Mouse (Mus musculus) embryo, embryonic 9.5 days (tissue): Measurements from ENCODE around the gene Dhrs13.

ENCODE experiments used
- DNase-seq: peaks from one replicate; pipeline ENCODE4 v3.0.0-alpha.2; 2017; ENCODE audit errors: extremely low spot score

Dhrs13 gene

DNA sequence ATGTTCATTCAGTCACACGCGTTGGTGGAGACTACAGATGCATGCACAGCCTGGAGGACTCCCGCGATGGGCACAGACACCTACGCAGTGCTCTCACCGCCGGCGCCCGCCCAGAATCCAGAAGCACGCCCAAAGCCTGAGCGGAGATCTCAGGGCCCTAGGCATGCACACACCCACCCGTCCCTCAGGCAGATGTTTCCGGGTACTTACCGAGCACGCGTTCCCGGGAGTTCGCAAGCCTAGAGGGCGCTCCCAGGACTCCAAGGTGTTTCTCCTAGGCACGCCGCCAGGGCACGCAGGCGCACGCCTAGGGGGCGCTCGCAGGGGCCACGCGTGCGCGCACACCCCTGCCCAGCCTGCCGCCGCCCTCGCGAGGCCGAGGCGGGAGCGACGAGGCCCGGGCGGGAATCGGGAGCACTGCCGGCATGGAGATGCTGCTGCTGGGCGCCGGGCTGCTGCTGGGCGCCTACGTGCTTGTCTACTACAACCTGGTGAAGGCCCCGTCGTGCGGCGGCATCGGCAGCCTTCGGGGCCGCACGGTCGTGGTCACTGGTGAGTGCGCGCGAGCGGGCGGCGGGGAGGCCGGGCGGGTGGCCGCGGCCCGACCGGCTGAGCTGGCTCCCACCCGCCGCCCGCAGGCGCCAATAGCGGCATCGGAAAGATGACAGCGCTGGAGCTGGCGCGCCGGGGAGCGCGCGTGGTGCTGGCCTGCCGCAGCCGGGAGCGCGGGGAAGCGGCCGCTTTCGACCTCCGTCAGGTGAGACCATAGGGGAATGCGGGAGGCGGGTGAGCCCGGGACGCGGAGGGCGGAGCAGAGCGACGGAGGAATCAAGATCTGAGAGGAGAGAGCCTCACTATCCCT, at the start of gene Dhrs13:
TSS of gene Dhrs13 (plus strand) at position 334 of the 862 bp plus-strand sequence.
- DNase-seq, result peak; percentile 93

DNA sequence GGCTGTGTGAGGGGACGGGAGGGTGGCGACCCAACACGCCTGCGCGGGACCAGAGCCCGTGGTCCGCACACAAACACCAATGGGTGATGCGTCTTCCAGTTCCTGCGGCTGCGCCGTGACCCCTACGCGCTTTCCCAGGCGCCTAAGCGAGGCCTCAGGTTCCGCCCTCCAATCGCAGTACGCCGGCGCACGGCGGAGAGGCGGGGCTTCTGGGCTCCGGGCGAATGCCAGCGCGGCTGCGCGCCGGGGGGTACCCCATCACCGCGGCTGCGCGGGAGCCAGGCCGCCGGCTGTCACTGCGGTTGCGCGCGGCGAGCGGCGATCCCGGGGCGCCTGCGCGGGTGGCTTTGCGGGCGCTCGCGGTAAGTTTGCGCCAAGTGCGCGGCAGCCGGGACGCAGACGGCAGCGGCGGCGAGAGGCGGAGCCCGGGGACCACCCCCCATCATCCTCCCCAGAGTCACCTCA, 49.6 kb upstream of the Dhrs13 start, which contains the start of gene Phf12:
TSS of gene Phf12 (plus strand) at position 314 of the 465 bp plus-strand sequence.
- peak; percentile 98 for DNase-seq

DNA sequence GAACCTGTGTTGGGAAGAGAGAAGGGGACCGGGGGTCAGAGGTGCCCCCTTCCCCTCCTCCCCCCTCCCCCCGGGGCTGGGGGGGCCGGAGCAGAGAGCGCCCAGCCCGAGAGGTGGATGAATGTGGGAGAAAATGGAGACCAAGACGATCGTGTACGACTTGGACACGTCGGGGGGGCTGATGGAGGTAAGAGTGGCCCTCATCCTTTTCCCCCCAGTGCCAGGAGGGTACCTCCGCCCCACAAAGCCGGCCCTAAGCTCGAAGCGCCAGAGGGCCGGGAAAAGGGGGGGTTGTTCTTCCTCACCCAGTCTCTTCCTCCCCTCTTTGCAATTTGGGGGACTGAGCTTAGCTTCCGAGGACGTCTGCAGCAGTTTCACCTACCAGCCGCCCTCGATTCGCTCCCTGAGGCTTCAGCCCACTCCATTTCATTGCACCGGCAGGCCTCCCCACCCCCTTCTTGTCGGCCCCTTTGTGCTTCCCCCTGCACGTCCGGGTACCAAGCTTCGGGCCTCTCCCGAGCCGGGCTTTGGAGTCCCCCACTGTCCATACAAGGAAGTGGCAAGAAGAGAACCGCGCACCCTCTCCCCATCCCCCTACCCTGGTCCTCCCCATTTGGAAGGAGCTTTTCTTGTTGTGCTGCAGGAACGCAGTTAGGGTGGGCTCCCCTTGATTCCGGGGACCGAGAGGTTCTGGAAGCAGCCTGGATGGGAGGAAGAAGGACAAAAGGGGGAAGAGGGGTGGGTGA, 48.7 kb upstream of the Dhrs13 start:
- peak; percentile 70 for DNase-seq

DNA sequence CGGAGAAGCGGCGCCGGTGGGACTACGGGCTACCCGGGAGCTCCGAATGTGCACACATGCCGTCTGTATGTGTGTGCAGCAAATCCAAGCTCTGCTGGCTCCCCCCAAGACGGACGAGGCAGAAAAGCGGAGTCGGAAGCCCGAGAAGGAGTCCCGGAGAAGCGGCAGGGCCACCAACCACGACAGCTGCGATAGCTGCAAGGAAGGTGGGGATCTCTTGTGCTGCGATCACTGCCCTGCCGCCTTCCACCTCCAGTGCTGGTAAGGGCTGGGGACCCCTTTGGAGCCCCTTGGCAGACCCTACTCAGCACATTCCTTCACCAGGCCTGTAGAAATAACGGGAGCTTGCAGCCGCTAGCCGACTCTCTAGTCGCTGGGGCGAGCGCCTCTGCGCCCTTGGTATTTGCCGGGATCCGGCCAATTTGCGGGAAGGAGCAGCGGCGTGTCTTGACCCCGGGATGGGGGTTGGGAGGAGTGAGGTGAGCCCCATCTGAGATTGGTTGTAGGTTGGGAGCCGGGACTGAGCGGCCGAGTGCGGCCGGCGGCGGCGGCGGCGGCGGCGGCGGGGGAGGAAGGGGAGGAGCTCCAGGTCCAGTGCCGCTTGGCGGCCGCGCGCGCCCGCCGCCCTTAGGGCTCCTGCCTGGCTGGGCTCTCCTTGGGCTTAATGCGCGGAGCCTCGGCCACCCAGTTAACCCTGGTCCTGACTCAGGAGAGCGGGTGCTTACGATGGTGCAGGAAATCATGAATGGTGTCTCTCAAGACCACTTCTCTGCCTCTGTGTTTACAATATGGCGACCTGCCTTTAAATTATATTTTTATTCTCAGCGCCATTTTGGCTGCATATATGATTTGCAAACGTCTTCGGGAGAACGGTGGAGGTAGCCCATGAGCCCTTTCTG, 47.9 kb upstream of the Dhrs13 start:
- peak; percentile 83 for DNase-seq

DNA sequence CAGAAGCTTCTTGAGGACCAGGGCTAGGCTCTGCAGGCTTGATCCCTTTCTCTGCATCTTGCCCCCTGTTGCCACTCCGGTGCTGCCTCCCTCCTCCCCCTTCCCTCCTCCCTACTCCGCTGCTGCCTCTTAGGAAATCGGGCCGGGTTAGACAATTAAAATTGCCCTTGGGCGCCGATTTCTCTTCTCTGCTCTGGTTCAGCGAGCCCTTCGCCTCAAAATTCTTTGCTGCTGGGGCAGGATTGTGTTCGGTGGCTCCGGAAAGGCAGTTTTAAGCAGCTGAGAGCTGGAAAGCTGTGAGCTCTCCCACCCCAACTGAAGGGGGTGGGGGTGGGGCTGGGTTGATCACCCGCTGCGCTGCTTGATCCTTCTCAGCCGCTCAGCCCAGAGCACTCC, 47.2 kb upstream of the Dhrs13 start:
- DNase-seq, result peak; percentile 70

DNA sequence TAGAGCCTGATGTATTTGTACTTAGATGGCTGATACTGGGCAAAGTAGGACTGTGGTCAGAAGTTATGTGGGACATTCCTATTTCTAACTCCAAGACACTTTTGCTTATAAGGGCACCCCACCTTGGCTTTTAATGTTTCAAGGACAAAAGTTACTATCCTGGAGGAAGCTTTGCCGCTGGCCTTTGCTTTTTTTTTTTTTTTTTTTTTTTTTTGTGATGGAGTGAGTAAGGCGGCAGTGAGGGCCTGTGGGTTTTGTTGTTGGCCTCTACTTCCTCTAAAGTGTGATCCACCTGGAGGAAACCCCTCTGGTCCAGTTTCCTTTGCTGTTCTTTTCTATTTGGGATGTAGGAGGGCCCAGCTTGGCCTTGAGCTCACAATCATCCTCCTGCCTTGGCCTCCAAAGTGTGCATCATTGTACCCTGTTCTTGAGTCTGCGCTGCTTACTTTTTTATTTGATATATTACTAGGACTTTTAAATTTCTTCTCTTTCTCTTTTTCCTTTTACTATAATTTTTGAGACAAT, 46.5 kb upstream of the Dhrs13 start:
- no peak for DNase-seq

DNA sequence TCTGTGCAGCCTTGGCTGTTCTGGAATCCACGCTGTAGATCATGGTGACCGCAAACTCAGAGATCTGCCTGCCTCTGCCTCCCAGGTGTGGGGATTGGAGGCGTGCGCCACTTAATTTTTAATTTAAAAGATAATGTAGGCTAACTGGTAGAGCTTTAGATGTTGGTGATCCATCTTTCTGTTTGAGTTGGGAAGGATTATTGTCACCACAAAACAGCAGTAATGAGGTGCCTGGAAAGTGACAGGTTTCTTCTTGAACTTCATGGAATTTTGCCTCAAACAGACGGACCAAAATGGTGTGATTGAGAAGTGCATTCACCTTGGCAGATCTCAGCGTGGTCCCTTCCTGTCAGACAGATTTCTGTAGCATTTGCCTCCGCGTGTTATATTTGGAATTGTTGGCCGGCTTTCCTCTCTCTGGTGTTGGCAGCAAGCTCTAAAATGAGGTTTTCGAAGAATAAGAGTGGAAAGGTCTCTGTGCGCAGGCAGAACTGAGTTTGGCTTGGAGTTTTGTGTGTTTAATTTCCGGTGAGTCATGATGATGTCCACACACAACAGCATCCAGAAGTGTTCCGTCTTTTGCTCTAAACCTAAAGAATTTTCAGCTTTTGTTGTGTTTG, 42.9 kb upstream of the Dhrs13 start:
- no peak for DNase-seq

DNA sequence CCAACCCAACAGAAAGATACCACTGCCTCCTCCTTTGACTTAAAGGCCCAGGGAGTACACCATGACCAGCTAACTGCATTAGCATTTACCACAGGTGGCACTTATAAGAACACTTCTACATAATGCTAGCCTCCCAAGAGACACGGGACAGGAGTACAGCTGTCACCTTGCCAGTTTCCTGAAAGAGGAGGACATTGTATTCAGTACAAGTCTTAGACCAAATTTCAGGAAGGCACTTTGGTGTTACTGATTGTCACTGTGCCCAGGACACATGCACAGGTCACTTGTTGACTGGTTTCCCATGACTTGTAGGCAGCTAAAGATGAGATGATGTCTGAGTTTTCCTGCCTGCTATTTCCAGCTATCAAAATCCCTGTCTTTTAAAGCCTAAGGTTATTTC, 36.5 kb upstream of the Dhrs13 start:
- no peak for DNase-seq

DNA sequence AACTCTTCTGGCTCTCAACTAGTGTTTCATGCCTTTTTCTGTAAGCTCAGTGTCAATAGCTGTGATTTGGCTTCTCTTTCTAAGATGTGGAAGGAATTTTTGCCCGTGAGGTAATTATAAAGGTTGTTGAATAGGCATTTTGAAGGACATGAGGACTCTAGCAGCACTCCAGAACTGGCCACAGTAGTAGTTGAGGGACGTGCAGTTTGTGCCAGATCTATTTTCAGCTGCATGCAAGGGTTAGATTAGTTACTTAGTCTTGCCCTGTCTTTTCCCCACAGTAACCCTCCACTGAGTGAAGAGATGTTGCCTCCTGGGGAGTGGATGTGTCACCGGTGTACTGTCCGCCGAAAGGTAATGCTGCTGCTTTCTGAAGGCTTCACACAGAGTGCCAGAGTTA, 25.6 kb upstream of the Dhrs13 start:
- no peak for DNase-seq

DNA sequence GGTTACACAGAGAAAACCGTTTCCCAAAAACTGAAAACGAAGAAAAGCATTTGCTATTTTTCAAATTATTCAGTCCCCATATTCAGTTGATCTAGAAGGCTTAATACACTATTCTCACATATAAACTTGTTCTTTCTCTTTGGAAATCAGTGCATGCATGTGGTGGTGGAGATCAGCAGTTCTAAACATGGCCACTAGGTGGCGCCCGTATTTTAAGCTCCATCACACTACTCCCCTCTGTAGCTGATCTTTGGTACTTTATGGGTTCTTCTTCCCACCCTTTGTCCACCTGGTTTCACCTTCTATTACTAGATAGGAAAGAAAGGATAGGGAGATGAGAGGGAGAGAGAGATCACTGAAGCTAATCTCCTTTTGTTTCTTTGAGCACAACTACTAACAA, 12.4 kb upstream of the Dhrs13 start:
- peak; percentile 62 for DNase-seq

DNA sequence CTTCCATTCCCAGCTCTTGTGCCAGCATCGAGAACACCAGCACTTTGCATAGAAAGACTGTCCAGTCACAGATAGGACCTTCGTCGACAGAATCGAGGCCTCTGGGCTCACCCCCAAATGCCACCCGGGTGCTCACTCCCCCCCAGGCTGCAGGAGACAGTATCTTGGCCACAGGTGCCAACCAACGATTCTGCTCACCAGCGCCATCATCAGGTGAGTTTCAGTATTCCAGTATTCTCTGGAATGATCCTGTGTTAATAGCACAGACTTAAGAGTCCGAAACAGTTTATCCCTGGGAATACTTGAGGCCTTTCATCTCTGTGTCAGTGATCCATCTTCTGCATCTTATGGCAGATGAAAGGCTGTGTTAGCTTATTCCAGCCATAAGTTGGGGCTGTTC, 8.5 kb upstream of the Dhrs13 start:
- no peak for DNase-seq

DNA sequence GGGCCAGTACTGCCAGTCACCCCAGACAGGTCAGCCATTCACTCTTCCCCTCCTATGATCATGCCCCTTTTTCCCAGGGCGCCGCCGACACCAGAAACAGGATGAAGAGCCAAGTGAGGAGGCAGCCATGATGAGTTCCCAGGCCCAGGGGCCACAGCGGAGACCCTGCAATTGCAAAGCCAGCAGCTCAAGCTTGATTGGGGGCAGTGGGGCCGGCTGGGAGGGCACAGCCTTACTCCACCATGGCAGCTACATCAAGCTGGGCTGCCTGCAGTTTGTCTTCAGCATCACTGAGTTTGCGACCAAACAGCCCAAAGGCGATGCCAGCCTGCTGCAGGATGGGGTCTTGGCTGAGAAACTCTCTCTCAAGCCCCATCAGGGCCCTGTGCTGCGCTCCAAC, 2.8 kb upstream of the Dhrs13 start:
- DNase-seq, result no peak

DNA sequence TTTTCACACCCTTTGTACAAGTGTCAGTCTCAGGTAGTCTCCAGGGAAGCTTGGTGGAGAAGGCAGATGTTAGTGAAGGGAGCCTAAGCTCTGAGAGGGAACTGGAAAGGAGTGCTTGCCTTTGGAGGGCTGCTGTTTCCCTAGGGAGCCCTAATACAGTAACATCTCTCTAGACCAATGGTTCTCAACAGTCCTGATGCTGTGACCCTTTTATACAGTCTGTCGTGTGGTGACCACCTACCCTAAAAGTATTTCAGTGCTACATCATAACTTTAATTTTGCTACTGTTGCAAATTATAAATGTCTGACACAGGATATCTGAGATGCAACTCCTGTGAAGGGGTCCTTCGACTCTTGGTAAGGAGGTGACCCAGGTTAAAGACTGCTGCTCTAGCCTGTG, 1.5 kb upstream of the Dhrs13 start:
- no peak for DNase-seq

DNA sequence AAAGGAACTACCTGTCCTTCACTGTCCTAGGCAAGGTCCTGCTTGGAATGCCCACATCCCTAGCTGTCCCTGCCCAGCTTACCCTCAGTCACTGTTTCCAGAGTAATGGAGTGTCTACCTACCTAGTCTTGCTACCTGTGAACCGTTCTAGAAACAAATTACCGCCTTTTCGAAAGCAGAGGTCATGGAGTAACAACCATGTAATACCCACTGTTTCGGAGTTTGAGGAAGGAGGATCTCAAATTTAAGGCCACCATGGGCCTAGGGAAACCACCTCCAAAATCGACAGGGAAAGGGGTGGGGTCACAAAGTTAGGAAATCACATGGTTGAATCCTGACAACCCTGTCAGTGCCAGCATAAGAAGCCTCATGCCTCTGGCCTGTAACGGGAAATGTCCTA, 691 bp upstream of the Dhrs13 start:
- DNase-seq, result no peak

DNA sequence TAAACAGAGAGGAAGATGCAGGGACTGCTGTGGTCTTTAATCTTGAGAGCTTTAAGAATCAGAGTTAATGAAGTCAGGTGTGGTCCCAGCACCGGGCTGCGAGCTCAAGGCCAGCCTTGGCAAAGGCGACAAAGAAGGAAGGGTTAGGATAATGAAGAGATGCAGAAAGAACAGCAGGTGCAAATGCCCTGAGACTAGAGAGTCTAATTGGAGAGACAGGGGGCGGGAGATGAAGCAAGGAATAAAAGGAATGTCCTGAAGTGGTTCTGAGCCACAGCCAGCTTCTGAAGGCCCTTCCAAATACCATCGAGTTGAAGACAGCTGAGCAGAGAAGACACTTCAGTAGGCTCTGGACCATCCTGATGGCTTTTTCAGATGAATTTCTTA, 722 bp downstream of the Dhrs13 start:
- DNase-seq, result no peak

DNA sequence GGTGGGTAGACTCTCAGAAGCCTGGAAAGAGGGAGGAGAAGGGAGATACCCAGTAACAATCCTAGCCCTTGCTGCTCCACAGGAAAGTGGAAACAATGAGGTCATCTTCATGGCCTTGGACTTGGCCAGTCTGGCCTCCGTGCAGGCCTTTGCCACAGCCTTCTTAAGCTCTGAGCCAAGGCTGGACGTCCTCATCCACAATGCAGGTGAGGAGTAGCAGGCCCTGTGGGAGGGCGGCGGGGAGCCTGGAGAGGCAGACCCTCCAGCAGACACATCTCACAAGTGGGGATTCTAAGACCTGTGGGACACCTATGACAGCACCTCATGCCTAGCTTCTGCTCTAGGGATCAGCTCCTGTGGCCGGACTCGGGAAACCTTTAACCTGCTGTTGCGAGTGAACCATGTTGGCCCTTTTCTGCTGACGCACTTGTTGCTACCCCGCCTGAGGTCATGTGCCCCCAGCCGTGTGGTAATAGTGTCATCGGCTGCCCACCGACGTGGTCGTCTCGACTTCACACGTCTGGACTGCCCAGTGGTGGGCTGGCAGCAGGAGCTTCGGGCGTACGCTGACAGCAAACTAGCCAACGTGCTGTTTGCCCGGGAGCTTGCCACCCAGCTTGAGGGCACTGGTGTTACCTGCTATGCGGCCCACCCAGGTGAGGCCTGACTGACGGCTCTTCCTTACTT, 2.0 kb downstream of the Dhrs13 start:
- DNase-seq, result no peak

DNA sequence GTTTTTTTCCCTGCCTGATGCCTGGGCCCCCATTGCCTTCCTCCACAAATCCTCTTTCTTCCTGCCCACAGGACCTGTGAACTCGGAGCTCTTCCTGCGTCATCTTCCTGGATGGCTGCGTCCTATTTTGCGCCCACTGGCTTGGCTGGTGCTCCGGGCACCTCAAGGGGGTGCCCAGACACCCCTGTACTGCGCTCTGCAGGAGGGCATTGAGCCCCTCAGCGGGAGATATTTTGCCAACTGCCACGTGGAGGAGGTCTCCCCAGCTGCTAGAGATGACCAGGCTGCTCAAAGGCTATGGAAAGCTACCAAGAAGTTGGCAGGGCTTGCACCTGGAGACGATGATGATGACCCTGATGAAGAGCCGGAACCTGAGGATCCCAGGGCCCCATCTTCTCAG, 4.7 kb downstream of the Dhrs13 start:
- DNase-seq, result no peak

DNA sequence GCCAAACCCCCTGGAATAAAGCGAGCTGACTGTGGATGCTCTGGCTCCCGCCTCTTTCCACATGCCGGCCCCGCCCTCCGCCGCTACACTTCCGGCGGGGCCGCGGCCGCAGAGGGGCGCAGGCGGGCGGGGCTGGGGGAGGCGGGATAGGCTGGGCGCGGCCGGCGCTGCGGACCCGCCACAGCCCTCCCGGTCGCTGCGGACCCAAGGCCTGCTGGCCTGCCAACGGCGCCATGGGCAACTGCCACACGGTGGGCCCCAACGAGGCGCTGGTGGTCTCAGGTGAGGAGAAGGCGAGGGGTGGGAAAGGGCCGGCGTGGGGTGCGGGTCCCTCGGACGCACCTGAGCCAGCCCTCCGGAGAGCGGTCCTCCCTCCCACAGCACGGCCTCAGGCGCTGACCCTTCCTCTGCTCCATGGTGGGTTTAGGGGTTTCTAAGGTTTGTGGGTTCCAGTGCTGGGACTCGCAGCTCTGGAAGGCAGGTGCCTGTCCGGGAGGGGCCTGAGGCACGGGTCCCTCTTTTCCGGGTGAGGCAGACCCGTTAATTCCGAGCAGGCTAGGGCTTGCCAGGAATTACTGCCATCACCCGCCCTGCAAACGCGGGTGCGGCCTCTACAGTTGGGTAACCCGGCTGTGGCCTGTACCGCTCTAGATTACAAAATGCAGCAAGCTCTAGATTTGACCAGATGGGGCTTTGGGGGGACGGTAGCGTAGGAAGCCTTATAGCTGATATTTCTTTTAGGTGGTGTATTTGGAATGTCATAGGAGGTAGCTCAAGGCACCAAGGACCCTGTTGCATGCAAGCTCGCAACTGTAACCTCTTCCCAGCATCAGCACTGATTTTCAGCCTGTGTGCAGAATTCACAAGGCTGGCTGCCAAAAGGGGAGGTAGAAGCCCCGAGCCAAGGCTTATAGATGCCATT, 6.0 kb downstream of the Dhrs13 start, which contains the start of gene Flot2:
TSS of gene Flot2 (plus strand) at position 101 of the 922 bp plus-strand sequence.
- DNase-seq, result peak; percentile 75

DNA sequence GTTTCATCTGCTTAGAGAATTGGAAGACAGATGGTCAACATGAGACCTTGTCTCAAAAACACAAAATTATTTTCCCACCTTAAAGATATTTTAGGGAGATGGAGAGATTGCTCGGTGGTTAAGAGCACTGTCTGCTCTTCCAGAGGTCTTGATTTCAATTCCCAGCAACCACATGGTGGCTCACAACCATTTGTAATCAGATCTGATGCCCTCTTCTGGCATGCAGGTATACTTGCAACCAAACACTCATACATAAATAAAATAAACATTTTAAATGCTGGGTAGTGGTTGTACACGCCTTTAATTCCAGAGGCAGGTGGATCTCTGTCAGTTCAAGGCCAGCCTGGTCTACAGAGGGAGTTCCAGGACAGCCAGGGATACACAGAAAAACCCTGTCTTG, 8.8 kb downstream of the Dhrs13 start:
- no peak for DNase-seq
